Mouse (Mus musculus) CD8-positive naive resting alpha-beta T cell, adult 57 days (primary cell): Measurements from ENCODE around the gene Tacr3. TPM values are rescaled to one million over a fixed set of nuclear protein-coding genes. Genes with fewer than 3 reads are reported as not detected.

Experiments used
- total RNA-seq: library from RNA; stranded (reverse); gene quantifications from one replicate; pipeline ENCODE4 v1.2.4, GENCODE M21; 2023

Tacr3 gene
- total RNA-seq: not detected

GRCm38 (mm10) chr3:134828875-134829530 lies at the start of gene Tacr3:
Tacr3 (plus strand) TSS chr3:134829007.

